8 mouse cellular contexts compared by ENCODE assay signal in genomic region chr2:94010335-94011291, GRCm38 (mm10). TPM values are rescaled to one million over a fixed set of nuclear protein-coding genes. Genes with fewer than 3 reads are reported as not detected.
DNase-seq lines count a peak whose midpoint lies in the region; ATAC-seq and TF ChIP-seq lines count a peak whose summit lies in the region.

TSS of gene Alkbh3 (minus strand) at chr2:94010807.

- H3K9me3 ChIP-seq in ES-Bruce4 (replicated peaks; ENCODE audit: control insufficient read depth, insufficient read depth, low read length, poor library complexity, severe bottlenecking) = no peaks in the 10 kb centered on the region; the same call in 1 of the 2 replicates
- no peaks in the 10 kb centered on the region for H3K9me3 ChIP-seq in forebrain, embryonic 15.5 days

- no peak within 1 kb of the TSS for H3K27ac ChIP-seq in ES-Bruce4 (ENCODE audit: insufficient read depth, low read length)
- H3K27ac ChIP-seq in forebrain, embryonic 15.5 days (replicated peaks) = 0 out of 2 replicates have a peak within 1 kb of the TSS, but pooled peaks have one; percentile 31

- no peak for TF ChIP-seq CTCF in ES-Bruce4 (IDR thresholded peaks at IDR 0.05; ENCODE audit: low read depth, low read length)
- TF ChIP-seq CTCF in lung, adult 2 months (IDR thresholded peaks at IDR 0.05; ENCODE audit: insufficient read depth, low read length) = no peak

- TF ChIP-seq EP300 in ES-Bruce4 (IDR thresholded peaks at IDR 0.05; ENCODE audit: insufficient read depth, low read depth, low read length) = peak; percentile 47; the same call in 1 of the 2 replicates

- no peaks in the 10 kb centered on the region for H3K27me3 ChIP-seq in ES-Bruce4 (ENCODE audit: control insufficient read depth, insufficient read depth, low read length, poor library complexity, severe bottlenecking)
- H3K27me3 ChIP-seq in forebrain, embryonic 15.5 days = no peaks in the 10 kb centered on the region

- WGBS in forebrain, embryonic 15.5 days = 5% methylated on average over 47 of the region's 47 CpGs
- WGBS in lung, adult 2 months = 4% methylated on average over 47 of the region's 47 CpGs

- intact Hi-C loops in heart, postnatal 25 days (cut with DNase I) = no loop called here

- ATAC-seq in forebrain, embryonic 15.5 days (replicated peaks) = peak; percentile 99
- ATAC-seq in neutrophil, adult 5-6 weeks (ENCODE audit: extremely low read depth, insufficient number of reproducible peaks, low FRiP score, poor library complexity, severe bottlenecking) = peak; percentile 100

- peaks cover 5% of the 10 kb centered on the region for H3K36me3 ChIP-seq in ES-Bruce4 (ENCODE audit: control insufficient read depth, insufficient read depth, low read length, poor library complexity, severe bottlenecking)
- peaks cover 19% of the 10 kb centered on the region for H3K36me3 ChIP-seq in forebrain, embryonic 15.5 days

- DNase-seq in cerebellum, adult 11-12 months = peak; percentile 88
- DNase-seq in heart, postnatal 25 days (ENCODE audit: low spot score) = peak; percentile 76
- DNase-seq in layer of hippocampus, adult 18-20 months (ENCODE audit: low spot score in 2 of 2) = peak; percentile 89 to 94
- peak; percentile 93 for DNase-seq in lung, adult 2 months
- DNase-seq in thymus, adult 18-20 months = peak; percentile 74 to 79

- TF ChIP-seq POLR2A in ES-Bruce4 (IDR thresholded peaks at IDR 0.05; ENCODE audit: insufficient read depth, low read length) = no peak
- peak; percentile 70; the same call in 1 of the 2 replicates for TF ChIP-seq POLR2A in lung, adult 2 months (IDR thresholded peaks at IDR 0.05; ENCODE audit: borderline replicate concordance, extremely low read depth, low read depth, low read length)

- peak within 1 kb of the TSS; percentile 94 for H3K4me3 ChIP-seq in ES-Bruce4 (ENCODE audit: low read depth, low read length)
- peak within 1 kb of the TSS; percentile 94 for H3K4me3 ChIP-seq in forebrain, embryonic 15.5 days
- peak within 1 kb of the TSS; percentile 68 for H3K4me3 ChIP-seq in lung, adult 2 months (replicated peaks; ENCODE audit: extremely low read depth, low read depth, low read length)

- H3K4me2 ChIP-seq in forebrain, embryonic 15.5 days (replicated peaks) = peak within 1 kb of the TSS; percentile 57

- H3K4me1 ChIP-seq in ES-Bruce4 (ENCODE audit: control insufficient read depth, insufficient read depth, low read length) = no peaks in the 10 kb centered on the region
- peaks cover 12% of the 10 kb centered on the region for H3K4me1 ChIP-seq in forebrain, embryonic 15.5 days
- H3K4me1 ChIP-seq in lung, adult 2 months (ENCODE audit: control insufficient read depth, insufficient read depth, low read length) = peaks cover 8% of the 10 kb centered on the region

- peak within 1 kb of the TSS; percentile 67 for H3K9ac ChIP-seq in ES-Bruce4 (ENCODE audit: low read depth, poor library complexity, severe bottlenecking)
- H3K9ac ChIP-seq in forebrain, embryonic 15.5 days (replicated peaks) = peak within 1 kb of the TSS; percentile 87

RNA-seq across cellular contexts. Expression of gene Alkbh3, which starts in this region (rescaled TPM):
- 31.3 and 35.7 TPM in 2 replicates for polyA plus RNA-seq in ES-Bruce4 (2011; ENCODE audit: insufficient read depth, insufficient read length, low read depth, missing spikeins)
- 54.9 and 58.1 TPM in 2 replicates for polyA plus RNA-seq in forebrain, embryonic 15.5 days (2015; fragmentation: Nextera tagmentation; extraction: Ambion mirVana)
- 10 to 100 TPM; 56.9 to 63.9 TPM for total RNA-seq in heart, postnatal 25 days (2021)
- 10 to 100 TPM; 21.0 to 22.4 TPM for total RNA-seq in layer of hippocampus, adult 18-20 months (2021)
- polyA plus RNA-seq in lung, adult 2 months (2012; rRNA removed) = 28.2 and 36.6 TPM in 2 replicates
- 31.2 and 32.0 TPM in 2 replicates for total RNA-seq in neutrophil, adult 5-6 weeks (2017)
